Mouse (Mus musculus): ENCODE measurements around the gene Rgr.
"Not testable (repeated sequence)": the region's sequence is repeated elsewhere in the genome, so short reads cannot be mapped to it uniquely, and the experiment has no call there.

Gene Rgr

DNA sequence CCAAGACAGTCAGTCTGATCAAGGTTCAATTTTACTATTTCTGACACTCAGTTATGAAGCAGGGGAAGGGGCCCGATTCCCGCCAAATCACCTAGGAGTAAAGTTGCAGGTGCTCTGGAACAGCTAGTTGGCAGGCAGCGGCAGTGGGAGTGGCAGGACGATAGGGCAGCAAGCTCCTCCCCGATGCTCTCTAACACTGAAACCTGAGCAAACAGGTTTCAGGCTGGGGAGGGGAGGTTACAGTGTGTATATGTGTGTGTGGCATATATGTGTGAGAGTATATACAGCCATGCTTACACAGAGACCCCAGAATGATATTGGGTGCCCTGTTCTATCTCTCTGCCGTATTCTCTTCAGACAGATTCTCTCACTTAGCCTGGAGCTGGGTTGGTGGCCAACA, 48.0 kb downstream of the Rgr start:
- DNase-seq: not testable (repeated sequence)

DNA sequence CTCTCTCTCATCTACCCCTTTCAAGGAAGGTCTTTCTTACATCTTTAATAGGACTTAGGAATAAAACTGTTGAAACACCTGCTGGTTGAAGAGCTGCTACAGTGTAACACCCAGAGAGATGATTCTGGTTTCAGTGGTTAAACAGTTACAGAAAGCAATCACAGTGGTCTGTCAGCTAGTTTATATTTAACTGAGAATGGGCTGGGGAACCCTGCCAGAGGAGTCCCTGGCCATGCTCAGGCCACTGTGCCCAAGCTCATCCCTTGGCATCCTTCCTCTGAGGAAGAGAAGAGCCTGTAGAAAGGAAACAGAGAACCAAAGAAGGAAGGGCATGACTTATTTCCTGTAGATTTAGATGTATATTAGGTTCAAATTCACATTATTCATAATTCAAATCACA, 59.0 kb downstream of the Rgr start:
- DNase-seq: no peak

GRCm38 (mm10) chr14:36985693-36986092, 63.1 kb downstream of the Rgr start:
- no peak for DNase-seq

Data from right cerebral cortex, adult 18-20 months (tissue).